In the genomic region with DNA sequence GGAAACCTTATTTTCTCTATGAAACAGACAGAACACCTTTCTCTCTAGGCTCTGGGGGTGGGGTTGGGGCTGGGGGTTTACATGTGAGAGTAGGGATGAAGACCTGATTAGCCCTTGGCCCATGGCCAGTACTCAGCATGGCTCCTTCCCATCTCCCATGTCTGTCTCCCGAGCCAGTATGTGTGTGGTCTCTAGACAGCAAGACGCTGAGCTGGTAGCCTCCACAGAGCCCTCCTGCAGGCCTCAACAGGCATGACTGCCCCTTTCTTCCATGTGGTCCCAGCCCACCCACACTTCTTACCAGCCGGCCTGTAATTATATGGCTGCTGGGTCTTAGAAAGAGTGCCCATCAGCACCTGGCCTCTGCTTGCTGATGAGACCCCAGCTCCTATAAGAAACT, we compare ENCODE assay signal across 14 mouse cellular contexts.
"Had no signal": no experiment of that assay in that cellular context is flagged by ENCODE, and none has a peak within 500 bp of the region (broad histone marks: within the 10 kb centered on the region; RNA-seq: fewer than 3 reads in every experiment).

No protein-coding gene starts in this region.

- H3K4me2 ChIP-seq: limb, embryonic 13.5 days; liver, embryonic 15.5 days; lung, embryonic 14.5 days; midbrain, embryonic 15.5 days; neural tube, embryonic 15.5 days; stomach, embryonic 15.5 days had no signal

- H3K4me1 ChIP-seq: stomach, embryonic 15.5 days had no signal

- ATAC-seq: intestine, postnatal 0 days; midbrain, embryonic 15.5 days had no signal

- H3K36me3 ChIP-seq: limb, embryonic 13.5 days; liver, embryonic 15.5 days; midbrain, embryonic 10.5 days; midbrain, embryonic 15.5 days; neural tube, embryonic 15.5 days; stomach, embryonic 15.5 days had no signal

- H3K9me3 ChIP-seq: limb, embryonic 13.5 days; liver, embryonic 15.5 days; midbrain, embryonic 10.5 days; midbrain, embryonic 15.5 days; neural tube, embryonic 15.5 days; stomach, embryonic 15.5 days had no signal

- H3K9ac ChIP-seq: limb, embryonic 13.5 days; liver, embryonic 15.5 days; lung, embryonic 14.5 days; midbrain, embryonic 15.5 days; neural tube, embryonic 15.5 days; stomach, embryonic 15.5 days had no signal

- DNase-seq: kidney, adult 8-10 months; lung, embryonic 14.5 days; lung, postnatal 10 days; lung, postnatal 4 days; right cerebral cortex, postnatal 14 days; thymus, postnatal 4 days had no signal

- H3K4me3 ChIP-seq: limb, embryonic 13.5 days; liver, embryonic 15.5 days; midbrain, embryonic 10.5 days; midbrain, embryonic 15.5 days; neural tube, embryonic 15.5 days; stomach, embryonic 15.5 days had no signal

- H3K27me3 ChIP-seq: limb, embryonic 13.5 days; midbrain, embryonic 15.5 days; neural tube, embryonic 15.5 days; stomach, embryonic 15.5 days had no signal

- H3K27ac ChIP-seq: kidney, postnatal 0 days; limb, embryonic 13.5 days; liver, embryonic 15.5 days; midbrain, embryonic 10.5 days; neural tube, embryonic 15.5 days; stomach, embryonic 15.5 days had no signal
